Mouse (Mus musculus) cerebellum, adult 2 months (tissue): ENCODE measurements around the gene Gen1. TPM values are rescaled to one million over a fixed set of nuclear protein-coding genes. Genes with fewer than 3 reads are reported as not detected.

Experiments
- DNase-seq, 2 experiments: peaks; one replicate each; pipeline ENCODE4 v3.0.0; 2021
- H3K27ac ChIP-seq: fragments of 200-500 bp; 2 replicates; pipeline ENCODE4 v1.5.1; 2012; ENCODE audit warnings: low read length, control low read depth, inconsistent platforms; ENCODE audit not compliant: insufficient read depth
- H3K27me3 ChIP-seq: fragments of 200-500 bp; 2 replicates; pipeline ENCODE4 v1.6.1; 2012; ENCODE audit warnings: inconsistent platforms, mild to moderate bottlenecking, low read length, moderate library complexity; ENCODE audit not compliant: control insufficient read depth, insufficient read depth
- H3K4me1 ChIP-seq: fragments of 200-500 bp; 2 replicates; pipeline ENCODE4 v1.6.1; 2011; ENCODE audit warnings: low read length; ENCODE audit not compliant: control insufficient read depth, insufficient read depth
- H3K4me3 ChIP-seq: fragments of 200-500 bp; replicated peaks from 2 replicates; pipeline ENCODE3; 2011; ENCODE audit warnings: mild to moderate bottlenecking, low read depth, low read length, control low read depth; ENCODE audit not compliant: insufficient read depth
- CTCF ChIP-seq: fragments of 200-500 bp; IDR thresholded peaks from 2 replicates; pipeline ENCODE4 v1.5.1; 2011; ENCODE audit warnings: low read depth, mild to moderate bottlenecking, control low read depth, low read length, moderate library complexity, borderline replicate concordance; ENCODE audit not compliant: insufficient read depth
- POLR2A ChIP-seq: fragments of 200-500 bp; IDR thresholded peaks from 2 replicates; pipeline ENCODE4 v1.6.1; 2011; ENCODE audit warnings: low read length, control low read depth, borderline replicate concordance; ENCODE audit not compliant: insufficient read depth
- WGBS: fragments of 180-500 bp; shearing (Covaris S2); methylation state at CpG from one replicate; pipeline ENCODE4 v1.1.7; 2018; 5-methylcytosine and 5-hydroxymethylcytosine counted together
- polyA plus RNA-seq: library from polyadenylated mRNA; depleted of rRNA; stranded (reverse); fragments of >200 nt; gene quantifications from 2 replicates; pipeline ENCODE4 v1.2.3, GENCODE M21; 2012

Gene Gen1
- polyA plus RNA-seq, 1 experiment = 0.67 TPM

DNA sequence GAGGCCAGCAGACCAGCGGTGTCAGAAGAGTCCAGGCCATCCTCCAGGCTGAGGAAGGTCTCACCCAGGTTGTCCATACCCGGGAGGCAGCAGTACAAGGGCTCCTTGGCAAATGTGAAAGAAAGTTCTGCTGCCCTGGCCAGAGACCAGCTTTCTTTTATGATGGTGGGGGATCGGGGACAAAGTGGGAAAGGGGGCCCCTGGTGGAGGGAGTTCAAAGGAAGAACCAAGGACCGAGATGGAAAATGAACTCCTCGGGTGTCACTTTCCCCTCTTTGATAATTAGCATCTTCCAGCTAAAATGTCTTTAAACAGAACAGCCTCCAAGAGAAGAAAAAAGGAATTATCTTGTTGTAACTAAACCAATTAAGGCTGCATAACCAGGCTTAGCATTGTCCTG, 56.7 kb downstream of the Gen1 start, which contains the start of gene Msgn1:
Gene Msgn1, minus strand, starts transcription at position 101 of the 400 bp plus-strand sequence.
- DNase-seq = no peak
- WGBS = 40% methylated on average over 5 of the region's 5 CpGs
- TF ChIP-seq CTCF = no peak
- Histone ChIP-seq H3K27ac (no peak within 1 kb of the TSS), H3K4me1 (peaks cover 2% of the 10 kb centered on the region), H3K4me3 (no peak within 1 kb of the TSS), H3K27me3 (no peaks in the 10 kb centered on the region)

DNA sequence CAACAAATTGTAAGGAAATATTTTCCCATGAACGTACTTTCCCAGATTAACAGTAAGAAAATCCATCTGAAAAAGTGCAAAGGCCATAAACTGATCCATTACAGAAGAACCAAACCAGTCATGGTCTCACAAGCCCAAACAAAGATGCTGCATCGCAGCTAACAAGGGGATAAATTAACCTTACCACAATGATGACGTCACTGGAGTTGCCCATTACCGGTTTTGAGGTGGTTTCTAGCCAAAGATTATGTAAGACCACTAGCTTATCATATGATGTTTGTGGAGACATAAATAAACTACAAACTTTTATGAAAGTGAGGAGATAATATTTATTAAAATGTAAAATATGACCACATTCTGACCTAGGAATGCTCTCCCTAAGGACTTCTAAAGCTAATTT, 59.3 kb downstream of the Gen1 start:
- 92% methylated on average over 4 of the region's 4 CpGs for WGBS
- no peak for DNase-seq
- TF ChIP-seq CTCF = no peak
- TF ChIP-seq POLR2A = no peak
- no peak overlapping the region for H3K4me3 ChIP-seq
- H3K4me1 ChIP-seq = peaks cover 8% of the 10 kb centered on the region
- no peaks in the 10 kb centered on the region for H3K27me3 ChIP-seq
- no peak overlapping the region for H3K27ac ChIP-seq

DNA sequence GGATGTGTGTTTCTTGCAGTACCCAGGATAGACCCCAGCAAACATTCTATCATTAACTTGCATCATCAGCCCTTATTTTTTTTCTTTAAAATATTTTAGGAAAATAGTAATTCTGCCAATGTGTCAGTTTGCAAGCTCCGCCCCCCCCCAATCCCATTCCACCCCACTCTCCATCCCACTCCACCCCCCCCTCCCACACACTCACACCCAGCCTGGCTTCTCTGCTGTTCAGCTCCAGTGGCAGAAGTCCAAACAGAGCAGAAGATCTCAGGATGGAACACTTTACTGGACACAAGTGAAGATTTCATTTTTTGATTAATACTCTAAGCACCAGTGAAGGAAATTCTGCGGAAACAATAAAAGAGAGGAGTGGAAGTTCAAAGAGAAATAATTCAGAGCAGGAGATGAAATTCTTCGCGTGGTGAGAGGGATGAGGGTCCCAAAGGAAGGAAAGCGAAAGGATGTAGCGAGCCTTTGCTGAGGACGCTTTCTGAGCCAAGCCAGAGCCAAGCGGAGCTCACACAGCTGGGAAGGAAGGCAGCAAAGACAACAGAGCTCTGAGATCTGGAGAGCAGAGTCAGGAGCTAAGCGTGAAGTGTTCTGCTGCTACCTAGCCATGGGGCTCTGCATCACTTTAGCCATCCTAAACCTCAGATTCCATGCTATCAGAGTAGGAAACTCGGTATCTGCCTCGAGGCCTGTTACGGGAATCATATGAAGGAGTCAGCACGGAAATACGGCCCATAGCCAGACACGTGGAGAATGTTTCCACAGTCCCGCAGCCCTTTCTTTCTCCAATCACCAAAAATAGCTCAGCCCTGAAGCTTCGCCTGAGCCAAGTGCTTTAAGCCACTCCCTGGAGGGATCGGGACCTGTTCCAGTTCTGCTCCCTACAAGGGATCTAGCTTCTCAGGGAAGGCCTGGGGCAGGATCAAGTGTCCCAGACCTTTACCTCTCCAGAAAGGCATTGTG, 61.6 kb downstream of the Gen1 start:
- Histone ChIP-seq H3K4me3 (peak overlapping the region; percentile 26), H3K27ac (no peak overlapping the region), H3K27me3 (no peaks in the 10 kb centered on the region), H3K4me1 (peaks cover 8% of the 10 kb centered on the region)
- peak; percentile 39 to 57 for DNase-seq
- TF ChIP-seq CTCF = no peak
- TF ChIP-seq POLR2A = no peak
- 25% methylated on average over 18 of the region's 18 CpGs for WGBS

DNA sequence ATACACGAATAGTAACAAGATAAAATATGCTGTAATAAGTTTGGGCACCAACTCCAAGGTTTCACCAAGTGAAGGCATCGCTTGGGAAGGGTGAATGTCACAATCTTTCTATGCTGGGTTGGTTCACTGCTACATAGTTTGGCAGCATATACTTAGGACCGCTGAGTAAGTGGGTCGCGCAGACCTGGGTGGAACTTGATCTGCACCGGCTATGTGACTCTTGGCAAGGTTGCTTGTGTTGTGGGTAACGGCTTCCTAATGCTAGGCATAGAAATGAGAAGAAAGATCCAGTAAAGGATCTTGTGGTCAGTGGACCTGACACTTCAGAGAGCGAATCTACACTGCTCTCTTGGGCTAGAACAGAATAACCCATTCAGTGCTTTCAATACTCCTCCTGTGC, 63.1 kb downstream of the Gen1 start:
- H3K4me3 ChIP-seq = no peak overlapping the region
- no peak overlapping the region for H3K27ac ChIP-seq
- 76% methylated on average over 8 of the region's 8 CpGs for WGBS
- TF ChIP-seq POLR2A = no peak
- TF ChIP-seq CTCF = no peak
- DNase-seq = no peak
- H3K27me3 ChIP-seq = no peaks in the 10 kb centered on the region
- peaks cover 8% of the 10 kb centered on the region for H3K4me1 ChIP-seq

DNA sequence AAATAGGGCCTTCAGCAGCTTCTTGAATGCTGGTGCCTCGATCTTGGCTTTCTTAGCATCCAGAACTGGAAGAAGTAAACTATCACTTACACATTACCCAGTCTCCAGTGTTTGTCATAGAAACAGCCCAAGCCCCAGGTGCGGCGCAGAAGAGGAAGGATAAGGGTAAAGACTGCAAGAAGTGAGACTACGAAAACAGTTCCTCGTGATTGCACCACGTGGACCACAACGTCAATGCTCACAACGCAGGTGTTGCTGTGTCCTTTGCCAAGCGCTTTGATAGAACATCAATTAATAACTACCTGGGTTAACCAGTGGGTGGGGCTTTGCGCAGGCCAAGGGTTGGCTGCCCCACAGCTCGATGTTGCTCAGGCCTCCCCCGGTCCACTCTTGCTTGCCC, 64.9 kb downstream of the Gen1 start:
- DNase-seq = no peak
- no peaks in the 10 kb centered on the region for H3K27me3 ChIP-seq
- peaks cover 8% of the 10 kb centered on the region for H3K4me1 ChIP-seq
- TF ChIP-seq POLR2A (no peak), CTCF (no peak)
- 93% methylated on average over 12 of the region's 12 CpGs for WGBS
- no peak overlapping the region for H3K27ac ChIP-seq
- no peak overlapping the region for H3K4me3 ChIP-seq

DNA sequence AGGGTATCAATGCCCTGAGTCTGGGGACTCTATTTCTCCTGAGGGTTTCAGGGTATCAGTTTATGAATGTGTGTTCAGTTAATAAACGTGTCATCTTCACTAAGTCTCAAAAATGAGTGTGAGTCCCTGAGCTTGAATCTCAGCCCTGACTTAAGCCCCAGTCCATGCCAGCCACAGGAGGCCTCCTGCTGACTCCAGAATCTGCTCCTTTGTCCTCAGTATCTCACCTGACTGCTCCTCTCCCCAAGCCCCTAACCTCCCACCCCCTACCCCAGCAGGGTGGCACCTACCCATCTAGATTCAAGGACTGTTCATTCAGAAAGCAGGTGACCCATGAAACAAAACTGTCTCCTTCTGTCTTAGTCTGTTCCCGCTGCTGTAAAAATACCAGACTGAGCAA, 67.0 kb downstream of the Gen1 start:
- H3K4me1 ChIP-seq = peaks cover 3% of the 10 kb centered on the region
- no peak overlapping the region for H3K27ac ChIP-seq
- TF ChIP-seq CTCF (no peak), POLR2A (no peak)
- no peaks in the 10 kb centered on the region for H3K27me3 ChIP-seq
- no peak overlapping the region for H3K4me3 ChIP-seq
- DNase-seq = no peak
- WGBS = 36% methylated on average over 2 of the region's 2 CpGs

DNA sequence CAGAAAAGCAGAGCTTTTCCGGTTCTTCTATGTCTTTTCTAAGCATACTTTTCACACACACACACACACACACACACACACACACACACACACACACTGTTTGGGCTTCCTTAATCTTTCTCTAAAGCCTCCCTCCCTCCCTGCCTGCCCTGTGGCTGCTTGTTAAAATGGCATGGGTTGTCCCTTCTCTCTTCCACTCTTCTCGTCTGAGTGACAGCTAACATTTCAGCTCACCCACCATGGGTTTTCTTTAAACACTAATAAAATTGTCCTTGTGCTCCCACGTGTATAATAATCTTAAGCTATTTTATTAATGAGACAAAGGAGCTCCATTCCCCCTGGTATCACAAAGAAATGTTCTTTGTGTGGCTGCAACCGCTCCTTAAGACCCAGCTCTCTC, 67.6 kb downstream of the Gen1 start:
- H3K27me3 ChIP-seq = no peaks in the 10 kb centered on the region

DNA sequence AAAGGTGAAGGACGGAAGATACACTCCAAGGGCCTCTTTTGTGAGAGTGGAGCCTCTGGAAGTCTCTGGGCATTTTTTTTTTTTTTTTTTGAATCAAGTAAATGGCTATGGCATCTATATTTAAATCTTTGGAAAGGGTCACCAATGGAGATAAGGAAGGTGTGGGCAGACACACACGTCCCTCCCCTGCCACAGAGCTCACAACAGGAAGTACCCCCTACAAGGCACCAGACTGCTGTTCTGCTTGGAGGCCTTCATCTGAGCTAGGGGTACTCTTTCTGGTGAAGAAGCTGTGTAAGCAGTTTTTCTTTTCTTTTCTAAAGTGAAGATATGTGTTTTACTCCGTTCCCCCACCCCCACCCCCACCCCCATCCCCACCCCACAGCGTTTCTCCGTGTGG, 68.8 kb downstream of the Gen1 start:
- Histone ChIP-seq H3K4me3 (no peak overlapping the region), H3K27me3 (no peaks in the 10 kb centered on the region), H3K27ac (no peak overlapping the region), H3K4me1 (no peaks in the 10 kb centered on the region)
- DNase-seq = no peak
- no peak for TF ChIP-seq POLR2A
- TF ChIP-seq CTCF = no peak
- WGBS = 50% methylated on average over 5 of the region's 5 CpGs

More for the DNA sequence above, 67.6 kb downstream of the Gen1 start:
- TF ChIP-seq CTCF = no peak
- TF ChIP-seq POLR2A = no peak
- Histone ChIP-seq H3K4me1 (no peaks in the 10 kb centered on the region), H3K4me3 (no peak overlapping the region), H3K27ac (no peak overlapping the region)
- WGBS = 54% methylated on average over 4 of the region's 4 CpGs
- DNase-seq = no peak
